Mouse (Mus musculus): ENCODE data around the gene Kifap3. TPM values are rescaled to one million over a fixed set of nuclear protein-coding genes. Genes with fewer than 3 reads are reported as not detected.
A peak's percentile ranks its signal among the peaks of the same experiment; 100 is the strongest.

Kifap3 gene
- polyA plus RNA-seq, 1 experiment from 2014 or later = 1.8 TPM

DNA sequence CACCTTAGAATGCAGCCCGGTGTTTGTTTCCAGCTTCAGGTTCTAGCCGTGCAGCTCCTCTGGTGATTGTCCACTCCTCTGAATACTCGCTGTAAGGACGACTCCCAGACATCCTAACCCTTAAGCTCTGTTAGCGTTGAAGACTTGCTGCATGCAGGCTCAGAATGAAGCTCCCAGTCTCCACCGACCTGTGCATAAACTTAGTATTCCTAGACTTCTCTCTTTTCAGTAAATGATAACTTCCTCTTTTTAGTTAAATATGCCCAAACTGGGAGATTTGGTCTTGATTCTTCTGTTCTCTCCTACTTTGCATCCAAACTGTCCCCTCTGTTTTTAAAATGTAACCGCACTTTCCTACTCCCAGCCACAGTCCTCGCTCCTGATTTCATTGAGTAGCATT, 61.2 kb downstream of the Kifap3 start:
- no peak overlapping the region for H3K4me3 ChIP-seq (ENCODE audit: low read depth, low read length)
- ATAC-seq = no peak
- no peak overlapping the region for H3K9ac ChIP-seq (replicated peaks)
- H3K4me2 ChIP-seq (ENCODE audit: low read depth, low read length) = no peak overlapping the region
- no peak overlapping the region for H3K27ac ChIP-seq (ENCODE audit: low read depth)
- H3K9me3 ChIP-seq (ENCODE audit: low read length) = no peaks in the 10 kb centered on the region
- no peaks in the 10 kb centered on the region for H3K27me3 ChIP-seq (ENCODE audit: insufficient read depth, low read length)
- WGBS (ENCODE audit: insufficient replicate concordance) = 76% methylated on average over 8 of the region's 8 CpGs
- H3K4me1 ChIP-seq (ENCODE audit: insufficient read depth) = no peaks in the 10 kb centered on the region
- no peak for DNase-seq
- no peaks in the 10 kb centered on the region for H3K36me3 ChIP-seq (replicated peaks; ENCODE audit: insufficient read depth, low read length)
- TF ChIP-seq EP300 (IDR thresholded peaks at IDR 0.05; ENCODE audit: low read depth) (no peak), CTCF (IDR thresholded peaks at IDR 0.05; ENCODE audit: low read depth) (no peak)

- TF ChIP-seq CTCF (IDR thresholded peaks at IDR 0.05; ENCODE audit: low read depth) = peak; percentile 35
- TF ChIP-seq EP300 (IDR thresholded peaks at IDR 0.05; ENCODE audit: low read depth) = no peak
- Histone ChIP-seq H3K4me3 (ENCODE audit: low read depth, low read length) (no peak overlapping the region), H3K9ac (replicated peaks) (no peak overlapping the region), H3K9me3 (ENCODE audit: low read length) (no peaks in the 10 kb centered on the region), H3K27ac (ENCODE audit: low read depth) (no peak overlapping the region), H3K4me1 (ENCODE audit: insufficient read depth) (no peaks in the 10 kb centered on the region), H3K27me3 (ENCODE audit: insufficient read depth, low read length) (no peaks in the 10 kb centered on the region), H3K36me3 (replicated peaks; ENCODE audit: insufficient read depth, low read length) (no peaks in the 10 kb centered on the region), H3K4me2 (ENCODE audit: low read depth, low read length) (no peak overlapping the region)
- DNase-seq = no peak
- 62% methylated on average over 2 of the region's 2 CpGs for WGBS (ENCODE audit: insufficient replicate concordance)
- ATAC-seq = no peak
Observed at GRCm38 (mm10) chr1:163842238-163842637, 62.9 kb downstream of the Kifap3 start.

GRCm38 (mm10) chr1:163843899-163844298, 64.5 kb downstream of the Kifap3 start:
- Histone ChIP-seq H3K27me3 (ENCODE audit: insufficient read depth, low read length) (no peaks in the 10 kb centered on the region), H3K9ac (replicated peaks) (no peak overlapping the region), H3K4me1 (ENCODE audit: insufficient read depth) (no peaks in the 10 kb centered on the region), H3K4me2 (ENCODE audit: low read depth, low read length) (no peak overlapping the region), H3K36me3 (replicated peaks; ENCODE audit: insufficient read depth, low read length) (no peaks in the 10 kb centered on the region), H3K9me3 (ENCODE audit: low read length) (no peaks in the 10 kb centered on the region), H3K27ac (ENCODE audit: low read depth) (no peak overlapping the region), H3K4me3 (ENCODE audit: low read depth, low read length) (no peak overlapping the region)
- TF ChIP-seq CTCF (IDR thresholded peaks at IDR 0.05; ENCODE audit: low read depth) (no peak), EP300 (IDR thresholded peaks at IDR 0.05; ENCODE audit: low read depth) (no peak)
- no peak for ATAC-seq
- no peak for DNase-seq

DNA sequence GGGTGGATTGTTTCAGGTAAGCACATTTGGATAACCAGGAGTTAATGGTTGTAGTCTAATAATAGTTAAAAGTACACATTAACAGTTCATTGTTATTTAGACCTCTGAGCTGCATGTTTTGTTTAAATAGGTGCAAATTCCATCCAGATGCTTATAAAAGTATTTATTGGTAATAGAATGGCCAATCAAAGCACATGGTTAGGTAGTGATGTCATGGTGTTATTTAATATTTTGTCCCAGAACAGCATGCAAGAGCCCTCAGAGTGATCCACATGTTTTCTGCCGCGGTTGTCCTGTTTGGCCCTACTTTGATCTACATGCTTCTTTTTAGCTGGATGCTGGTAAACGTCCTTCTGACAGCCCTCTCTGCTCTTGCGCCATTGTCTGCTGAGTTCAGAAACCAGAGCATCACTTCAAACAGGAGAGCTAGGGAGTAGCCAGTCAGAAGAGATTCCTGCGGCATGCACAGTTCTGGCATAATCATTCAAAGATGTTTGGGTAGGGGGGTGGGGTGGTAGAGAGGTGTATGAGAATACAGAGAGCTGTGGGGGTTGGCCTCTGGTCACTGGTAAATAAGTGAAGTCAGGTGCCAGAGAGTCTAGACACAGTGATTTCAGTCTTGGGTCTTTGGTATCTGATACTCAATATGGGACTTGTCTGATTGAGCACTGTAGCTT, 73.6 kb downstream of the Kifap3 start:
- Histone ChIP-seq H3K4me1 (ENCODE audit: insufficient read depth) (no peaks in the 10 kb centered on the region), H3K27me3 (ENCODE audit: insufficient read depth, low read length) (no peaks in the 10 kb centered on the region), H3K36me3 (replicated peaks; ENCODE audit: insufficient read depth, low read length) (no peaks in the 10 kb centered on the region), H3K4me2 (ENCODE audit: low read depth, low read length) (no peak overlapping the region), H3K9me3 (ENCODE audit: low read length) (no peaks in the 10 kb centered on the region), H3K4me3 (ENCODE audit: low read depth, low read length) (no peak overlapping the region), H3K27ac (ENCODE audit: low read depth) (no peak overlapping the region), H3K9ac (replicated peaks) (no peak overlapping the region)
- TF ChIP-seq EP300 (IDR thresholded peaks at IDR 0.05; ENCODE audit: low read depth) = no peak
- 63% methylated on average over 5 of the region's 5 CpGs for WGBS (ENCODE audit: insufficient replicate concordance)
- no peak for DNase-seq
- ATAC-seq = no peak

GRCm38 (mm10) chr1:163858420-163858819, 79.0 kb downstream of the Kifap3 start:
- TF ChIP-seq EP300 (IDR thresholded peaks at IDR 0.05; ENCODE audit: low read depth) (no peak), CTCF (IDR thresholded peaks at IDR 0.05; ENCODE audit: low read depth) (no peak)
- Histone ChIP-seq H3K4me2 (ENCODE audit: low read depth, low read length) (no peak overlapping the region), H3K9me3 (ENCODE audit: low read length) (no peaks in the 10 kb centered on the region), H3K9ac (replicated peaks) (no peak overlapping the region), H3K27me3 (ENCODE audit: insufficient read depth, low read length) (no peaks in the 10 kb centered on the region), H3K4me3 (ENCODE audit: low read depth, low read length) (no peak overlapping the region), H3K27ac (ENCODE audit: low read depth) (no peak overlapping the region), H3K36me3 (replicated peaks; ENCODE audit: insufficient read depth, low read length) (no peaks in the 10 kb centered on the region), H3K4me1 (ENCODE audit: insufficient read depth) (no peaks in the 10 kb centered on the region)
- no peak for ATAC-seq
- no peak for DNase-seq
- WGBS (ENCODE audit: insufficient replicate concordance) = 88% methylated on average over 2 of the region's 2 CpGs

DNA sequence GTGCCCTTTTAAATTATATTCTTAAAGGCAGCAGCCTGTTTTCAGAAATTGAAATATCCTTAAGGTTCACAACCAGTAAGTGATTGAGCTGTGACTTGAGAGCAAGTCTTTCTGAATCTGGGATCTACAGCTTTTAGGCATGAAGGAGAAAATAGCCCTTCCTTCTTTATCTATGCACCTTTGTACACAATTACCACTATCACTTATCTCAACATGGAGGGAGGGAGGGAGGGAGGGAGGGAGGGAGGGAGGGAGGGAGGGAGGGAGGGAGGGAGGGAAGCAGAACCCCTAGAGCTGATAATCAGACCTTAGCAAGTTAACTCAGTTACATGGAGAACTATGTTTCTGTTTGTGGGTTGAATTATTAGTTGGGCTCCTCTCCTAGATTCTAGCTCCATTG, 82.2 kb downstream of the Kifap3 start:
- no peak overlapping the region for H3K4me3 ChIP-seq (ENCODE audit: low read depth, low read length)
- no peak overlapping the region for H3K9ac ChIP-seq (replicated peaks)
- no peak for DNase-seq
- no peaks in the 10 kb centered on the region; the same call in 1 of the 2 replicates for H3K36me3 ChIP-seq (replicated peaks; ENCODE audit: insufficient read depth, low read length)
- H3K4me1 ChIP-seq (ENCODE audit: insufficient read depth) = no peaks in the 10 kb centered on the region
- no peak for ATAC-seq
- no peaks in the 10 kb centered on the region for H3K27me3 ChIP-seq (ENCODE audit: insufficient read depth, low read length)
- no peak overlapping the region for H3K4me2 ChIP-seq (ENCODE audit: low read depth, low read length)
- no peaks in the 10 kb centered on the region for H3K9me3 ChIP-seq (ENCODE audit: low read length)
- TF ChIP-seq EP300 (IDR thresholded peaks at IDR 0.05; ENCODE audit: low read depth) (no peak), CTCF (IDR thresholded peaks at IDR 0.05; ENCODE audit: low read depth) (no peak)
- no peak overlapping the region for H3K27ac ChIP-seq (ENCODE audit: low read depth)

- Histone ChIP-seq H3K9ac (replicated peaks) (no peak overlapping the region), H3K27me3 (ENCODE audit: insufficient read depth, low read length) (no peaks in the 10 kb centered on the region), H3K4me2 (ENCODE audit: low read depth, low read length) (no peak overlapping the region), H3K4me1 (ENCODE audit: insufficient read depth) (no peaks in the 10 kb centered on the region), H3K9me3 (ENCODE audit: low read length) (no peaks in the 10 kb centered on the region), H3K36me3 (replicated peaks; ENCODE audit: insufficient read depth, low read length) (no peaks in the 10 kb centered on the region), H3K4me3 (ENCODE audit: low read depth, low read length) (no peak overlapping the region), H3K27ac (ENCODE audit: low read depth) (no peak overlapping the region)
- DNase-seq (no peak), ATAC-seq (no peak)
- TF ChIP-seq EP300 (IDR thresholded peaks at IDR 0.05; ENCODE audit: low read depth) (no peak), CTCF (IDR thresholded peaks at IDR 0.05; ENCODE audit: low read depth) (no peak)
- 90% methylated on average over 3 of the region's 3 CpGs for WGBS (ENCODE audit: insufficient replicate concordance)
Observed at GRCm38 (mm10) chr1:163873158-163873557, 93.8 kb downstream of the Kifap3 start.
